Mouse (Mus musculus) olfactory bulb, adult 2 months (tissue): ENCODE measurements around the gene Sds.
"Not testable (repeated sequence)": the region's sequence is repeated elsewhere in the genome, so short reads cannot be mapped to it uniquely, and the experiment has no call there.

Experiments
- CTCF ChIP-seq: fragments of 200-500 bp; IDR thresholded peaks from 2 replicates; pipeline ENCODE4 v1.5.1; 2012; ENCODE audit warnings: low read depth, mild to moderate bottlenecking, low read length, moderate library complexity; ENCODE audit not compliant: insufficient read depth
- POLR2A ChIP-seq: fragments of 200-500 bp; IDR thresholded peaks from 2 replicates; pipeline ENCODE4 v1.6.1; 2012; ENCODE audit warnings: mild to moderate bottlenecking, low read depth, low read length, moderate library complexity; ENCODE audit not compliant: insufficient read depth

DNA sequence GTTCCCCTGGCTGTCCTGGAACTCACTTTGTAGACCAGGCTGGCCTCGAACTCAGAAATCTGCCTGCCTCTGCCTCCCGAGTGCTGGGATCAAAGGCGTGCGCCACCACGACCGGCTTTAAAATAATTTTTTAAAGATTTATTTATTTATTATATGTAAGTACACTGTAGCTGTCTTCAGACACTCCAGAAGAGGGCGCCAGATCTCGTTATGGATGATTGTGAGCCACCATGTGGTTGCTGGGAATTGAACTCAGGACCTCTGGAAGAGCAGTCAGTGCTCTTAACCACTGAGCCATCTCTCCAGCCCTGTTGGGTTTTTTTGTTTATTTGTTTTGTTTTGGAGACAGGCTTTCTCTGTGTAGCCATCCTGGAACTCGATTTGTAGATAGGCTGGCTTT lies 24.3 kb downstream of the Sds start:
- not testable (repeated sequence) for TF ChIP-seq CTCF, POLR2A
